Mouse (Mus musculus): ENCODE data around the gene Tlnrd1.

DNA sequence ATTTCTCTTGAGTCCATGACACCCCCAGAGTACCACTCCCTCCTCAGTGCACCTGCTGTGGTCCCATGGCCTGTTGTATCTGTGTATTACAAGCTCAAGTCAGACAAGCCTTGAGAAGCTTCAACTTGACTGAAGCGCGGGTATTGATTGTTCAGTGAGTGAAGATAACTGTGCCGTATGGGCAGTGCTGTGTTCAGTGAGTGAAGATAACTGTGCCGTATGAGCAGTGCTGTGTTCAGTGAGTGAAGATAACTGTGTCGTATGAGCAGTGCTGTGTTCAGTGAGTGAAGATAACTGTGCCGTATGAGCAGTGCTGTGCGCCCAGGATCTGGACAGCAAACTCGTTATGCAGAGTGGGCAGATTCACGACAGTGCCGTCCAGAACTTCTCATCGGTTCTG, 14.2 kb upstream of the Tlnrd1 start:
- TF ChIP-seq CTCF (IDR thresholded peaks at IDR 0.05; ENCODE audit: extremely low read depth, insufficient read depth, low read length) (no peak), POLR2A (IDR thresholded peaks at IDR 0.05; ENCODE audit: extremely low read depth, insufficient read depth, low read length) (no peak)
